Mouse (Mus musculus) heart, postnatal 36 days (tissue): ENCODE measurements at regions not wholly inside any gene's neighbourhood (a gene's known extent, or its start where the extent isn't known, plus 50 kb on each side); places are given as distances from the start of the nearest gene placed in this dataset.
A peak's percentile ranks its signal among the peaks of the same experiment; 100 is the strongest.

Experiments used
- DNase-seq, 2 experiments: peaks; one replicate each; pipeline ENCODE4 v3.0.0; 2021 to 2022
- intact Hi-C: fragments of 180-260 bp; cut with DNase I; formaldehyde crosslinking; loops from one replicate; pipeline ENCODE4 v1.15.1; 2025

DNA sequence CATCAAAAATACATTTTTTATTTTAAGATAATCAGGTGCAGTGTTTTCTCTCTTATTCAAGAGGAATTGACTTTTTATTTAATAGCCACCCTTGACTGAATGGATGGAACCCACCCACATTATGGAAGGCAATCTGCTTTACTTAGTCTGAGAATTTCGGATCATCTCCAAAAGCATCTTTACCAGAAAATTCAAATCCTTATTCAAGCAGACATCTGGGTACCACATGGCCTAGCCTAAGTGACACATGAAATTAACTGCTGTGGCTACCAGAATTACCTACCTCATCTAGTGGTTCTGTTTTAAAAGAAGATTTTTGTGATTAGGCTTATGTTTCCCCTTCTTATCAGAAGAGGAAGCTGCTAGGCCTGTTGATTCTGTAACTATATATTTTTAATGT is 178.9 kb upstream of the Tars start:
- no peak for DNase-seq
- intact Hi-C loops = no loop called here

DNA sequence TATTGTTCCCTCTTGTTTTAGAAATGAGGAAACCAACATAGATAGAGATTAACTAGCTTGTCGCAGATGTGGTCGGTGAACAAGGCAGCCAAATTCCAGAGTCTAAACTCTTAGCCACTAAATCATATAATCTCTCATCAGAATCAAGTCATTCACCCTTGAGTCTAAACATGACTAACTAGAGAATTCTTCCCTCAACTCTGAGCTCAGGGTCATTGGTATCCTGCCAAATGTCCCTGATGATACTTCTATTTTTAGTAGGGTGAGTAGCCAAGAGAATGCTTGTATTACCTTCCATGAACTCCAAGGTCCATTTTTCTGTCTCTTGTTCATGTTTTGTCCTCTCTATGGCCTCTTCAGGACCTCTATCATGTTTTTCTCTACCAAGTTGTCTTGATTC is 174.9 kb upstream of the Tars start:
- no peak for DNase-seq
- intact Hi-C loops = no loop called here

GRCm38 (mm10) chr15:11573496-11573895 is 174.0 kb upstream of the Tars start:
- no peak for DNase-seq
- intact Hi-C loops = no loop called here

- no peak for DNase-seq
- intact Hi-C loops = no loop called here
Measured at GRCm38 (mm10) chr15:11572063-11572462, 172.6 kb upstream of the Tars start.

- intact Hi-C loops = no loop called here
- no peak for DNase-seq
Measured at GRCm38 (mm10) chr15:11565503-11566031, 166.1 kb upstream of the Tars start.

DNA sequence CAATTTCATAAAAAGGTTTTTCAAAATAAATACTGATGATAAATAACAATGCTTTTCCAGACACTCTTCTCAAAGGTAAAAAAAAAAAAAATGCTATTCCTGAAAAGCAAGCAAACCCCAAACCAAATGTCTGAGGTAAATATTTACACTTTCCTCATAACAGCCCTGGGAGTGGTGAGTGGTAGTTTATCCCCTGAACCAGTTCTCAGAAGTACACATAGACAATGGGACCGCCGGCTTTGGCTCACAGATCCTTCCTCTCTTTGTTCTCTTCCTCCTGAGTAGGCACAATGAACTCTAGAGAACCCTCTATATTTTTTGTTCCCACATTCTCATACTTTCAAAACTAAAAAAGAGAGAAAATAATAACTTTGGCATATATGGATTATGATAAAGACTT is 153.1 kb upstream of the Tars start:
- intact Hi-C loops = no loop called here

GRCm38 (mm10) chr15:11552110-11552509 is 152.6 kb upstream of the Tars start:
- intact Hi-C loops = no loop called here
- no peak for DNase-seq

More for the DNA sequence above, 153.1 kb upstream of the Tars start:
- DNase-seq = no peak

DNA sequence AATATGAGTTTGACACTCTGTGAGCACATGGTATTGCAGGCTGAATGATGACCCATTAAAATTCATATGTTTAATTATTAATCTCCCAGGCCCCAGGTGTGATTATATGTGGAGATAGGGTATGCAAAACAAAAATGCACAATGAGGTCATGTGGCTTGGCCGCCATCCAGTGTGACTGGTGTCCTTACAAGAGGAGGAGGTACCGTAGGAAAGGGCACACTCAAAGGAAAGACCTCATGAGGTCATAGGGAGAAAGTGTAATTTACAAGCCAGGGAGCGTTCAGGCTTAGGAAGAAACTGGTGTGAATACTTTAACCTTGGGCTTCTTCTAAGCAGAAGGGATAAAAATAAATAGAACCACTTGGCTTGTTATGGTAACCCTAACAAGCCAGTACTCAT is 140.0 kb upstream of the Tars start:
- intact Hi-C loops = no loop called here
- no peak for DNase-seq

DNA sequence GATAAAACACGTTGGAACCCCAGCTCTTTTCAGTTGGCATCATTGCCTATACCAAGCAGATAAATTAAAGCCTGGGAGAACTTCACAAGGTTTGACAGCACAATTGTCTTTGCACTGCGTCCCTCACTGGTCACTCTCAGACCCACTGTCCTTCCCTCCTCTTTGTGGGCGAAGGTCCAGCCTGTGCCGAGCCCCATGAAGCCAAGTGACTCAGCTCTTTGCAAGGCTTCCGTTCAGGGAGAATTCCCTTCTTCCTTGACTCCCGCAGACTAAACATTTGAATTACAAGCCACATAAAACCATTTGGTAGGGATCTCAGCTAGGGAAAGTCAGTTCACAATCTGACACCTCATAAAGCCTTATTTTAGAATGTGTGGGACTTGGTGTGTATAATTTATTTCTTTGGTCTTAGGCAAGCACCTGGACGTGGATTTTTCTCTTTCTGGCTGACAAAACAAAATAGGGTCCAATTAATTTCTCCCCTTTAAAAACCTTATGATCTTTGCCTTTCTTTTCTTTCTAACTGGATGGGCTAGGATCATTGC is 136.7 kb upstream of the Tars start:
- peak in 1 of 2 experiments; percentile 8 for DNase-seq
- intact Hi-C loops = no loop called here

- no peak for DNase-seq
- intact Hi-C loops = no loop called here
Measured at GRCm38 (mm10) chr15:11534404-11535251, 135.2 kb upstream of the Tars start.

DNA sequence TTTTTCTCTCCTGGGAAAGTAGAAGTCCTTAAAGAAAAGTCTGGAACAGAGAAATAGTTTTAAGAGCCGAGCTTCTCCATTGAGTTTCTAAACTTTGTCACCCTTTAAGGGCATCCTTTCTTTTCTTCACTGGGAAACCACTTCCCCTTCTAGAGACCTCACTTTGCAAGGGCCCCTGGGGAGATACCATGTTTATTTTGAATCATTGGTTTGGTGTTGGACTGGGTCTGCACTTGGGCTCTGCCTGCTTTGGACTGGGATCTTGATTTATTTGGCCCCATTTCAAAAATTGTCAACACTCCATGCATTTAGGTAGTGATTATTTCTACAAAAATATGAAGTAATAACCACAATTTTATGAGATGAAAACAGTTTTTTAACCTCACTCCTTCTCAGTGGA is 134.2 kb upstream of the Tars start:
- intact Hi-C loops = no loop called here
- no peak for DNase-seq

- DNase-seq = peak in 1 of 2 experiments; percentile 6
- intact Hi-C loops = no loop called here
Measured at GRCm38 (mm10) chr15:11533002-11533610, 133.6 kb upstream of the Tars start.

DNA sequence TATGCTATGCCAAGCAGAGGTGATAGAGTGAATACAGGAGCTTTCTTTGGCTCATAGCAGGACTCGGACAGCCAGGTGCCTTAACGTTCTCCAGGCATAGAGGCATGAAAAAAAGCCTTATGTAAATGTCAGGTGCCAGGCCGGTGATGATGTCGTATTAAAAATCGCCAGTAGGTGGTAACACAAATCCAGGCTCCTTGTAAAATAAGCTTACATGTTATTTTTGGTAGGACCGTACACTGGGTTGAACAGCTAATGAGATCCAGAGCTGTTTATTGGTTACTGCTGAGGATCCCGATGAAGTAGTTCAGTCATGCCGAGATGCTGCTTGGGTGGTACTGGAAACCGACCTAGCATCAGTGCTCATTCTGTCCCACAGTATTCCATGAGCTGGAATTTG is 133.1 kb upstream of the Tars start:
- intact Hi-C loops = no loop called here
- DNase-seq = no peak

DNA sequence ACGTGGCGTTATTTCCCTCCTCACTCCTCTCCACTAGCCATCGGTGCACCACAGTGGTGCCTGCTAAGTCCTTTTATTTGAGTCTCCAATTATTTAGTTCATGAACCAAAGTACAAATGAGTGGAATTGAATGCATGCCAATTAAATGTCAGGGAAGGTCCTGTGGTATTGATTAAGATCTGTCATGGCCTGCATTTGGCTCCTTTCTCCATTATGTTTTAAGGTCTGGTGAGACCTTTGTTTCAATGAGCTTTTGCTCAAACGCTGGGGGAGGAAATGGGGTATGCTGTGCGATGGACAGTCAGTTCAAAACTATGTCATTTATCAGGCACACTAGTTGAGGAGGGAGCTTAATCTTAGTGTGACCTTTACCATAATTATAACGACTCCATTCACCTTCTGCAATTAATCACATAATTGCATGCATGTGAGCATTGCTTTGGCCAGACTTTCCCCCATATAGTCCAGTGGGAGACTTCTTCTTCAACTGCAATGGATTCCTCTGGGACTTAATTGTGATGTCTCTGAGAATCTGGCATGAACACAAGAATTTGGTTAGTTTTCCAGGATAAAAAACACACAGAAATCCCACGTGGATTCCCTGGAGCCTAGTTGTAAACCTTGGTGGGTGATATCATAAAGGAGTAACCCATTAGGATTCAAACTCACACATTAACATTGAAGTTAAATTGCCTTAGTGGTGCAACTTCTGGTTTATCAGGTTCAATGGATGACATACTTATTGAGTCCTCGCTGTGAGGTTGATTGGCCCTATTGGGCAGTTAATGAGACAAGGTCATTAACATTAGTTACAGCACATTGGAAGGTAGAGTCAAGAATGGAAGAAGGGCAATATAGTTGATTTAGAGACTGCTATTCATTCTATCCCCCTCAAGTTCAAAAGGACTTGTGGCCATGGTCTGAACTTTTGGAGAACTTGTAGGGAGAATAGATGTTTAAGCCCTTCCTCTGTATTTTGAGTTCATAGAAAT is 130.7 kb upstream of the Tars start:
- no peak for DNase-seq
- intact Hi-C loops = no loop called here

- no peak for DNase-seq
- intact Hi-C loops = no loop called here
Measured at GRCm38 (mm10) chr15:11524337-11525106, 125.1 kb upstream of the Tars start.

DNA sequence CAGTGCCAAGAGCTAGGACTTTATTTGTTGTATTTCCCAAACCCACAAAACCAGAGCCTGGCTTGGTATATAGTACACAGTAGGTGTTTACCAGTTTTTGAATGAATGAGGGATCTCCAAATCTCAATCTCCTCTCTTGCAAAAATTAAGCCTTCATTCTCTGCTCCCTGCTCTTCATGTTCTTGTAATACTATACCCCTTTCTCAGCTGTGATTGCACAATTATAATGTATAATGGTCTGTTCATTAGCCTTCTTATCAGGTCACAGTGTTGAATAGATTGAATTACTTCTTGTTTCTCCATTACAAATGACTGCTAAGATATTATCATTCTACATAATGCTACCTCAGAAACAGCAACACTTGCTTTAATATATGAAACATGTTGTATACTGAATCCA is 119.1 kb upstream of the Tars start:
- intact Hi-C loops = no loop called here
- DNase-seq = no peak

DNA sequence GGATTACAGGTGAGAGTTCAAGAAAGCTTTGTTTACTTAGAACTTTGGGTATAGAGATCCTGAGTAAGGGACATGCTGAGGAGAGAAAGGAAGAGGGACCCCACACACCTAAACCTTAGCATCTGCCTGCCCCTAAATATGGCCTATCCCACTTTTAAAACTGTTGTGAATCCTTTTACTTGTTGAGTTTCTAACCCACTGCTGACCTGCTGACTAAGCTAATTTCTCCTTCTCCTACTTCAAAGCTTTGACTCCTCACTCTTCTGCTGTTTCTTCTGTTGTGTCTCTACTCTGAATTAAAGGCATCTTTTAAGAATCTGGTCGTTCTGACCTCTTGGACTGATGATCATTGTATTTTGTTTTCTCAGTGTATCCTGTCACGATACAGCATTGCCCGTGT is 118.4 kb upstream of the Tars start:
- DNase-seq = no peak
- intact Hi-C loops = no loop called here

DNA sequence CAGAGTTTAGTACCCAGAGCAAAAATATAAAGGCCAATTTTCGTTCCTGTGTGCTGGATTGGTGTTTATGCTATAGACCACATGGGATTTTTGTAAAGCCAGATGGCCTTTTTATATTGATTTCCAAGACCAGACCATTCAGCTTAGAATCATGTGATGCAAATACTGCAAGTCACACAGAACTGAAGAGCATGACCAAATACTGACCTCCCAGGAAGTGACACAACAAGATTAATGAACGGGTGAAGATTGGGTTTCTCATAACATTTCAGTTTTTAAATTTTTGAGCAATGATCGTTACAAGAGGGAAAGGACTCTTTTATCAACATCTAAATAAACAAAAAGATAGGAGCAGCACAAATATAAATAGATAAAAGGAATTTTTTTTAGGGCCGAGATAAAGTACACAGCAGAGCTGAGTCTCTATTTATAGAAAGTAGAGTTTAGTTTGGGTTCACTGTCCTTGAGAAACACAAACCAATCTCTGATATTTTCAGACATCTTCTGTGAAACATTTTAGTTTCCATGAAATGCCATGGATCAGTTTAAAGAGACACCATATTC is 105.7 kb upstream of the Tars start:
- no peak for DNase-seq
- intact Hi-C loops = no loop called here

GRCm38 (mm10) chr15:11496436-11496835 is 97.0 kb upstream of the Tars start:
- DNase-seq = no peak
- intact Hi-C loops = no loop called here

- no peak for DNase-seq
- intact Hi-C loops = no loop called here
Measured at GRCm38 (mm10) chr15:11489116-11489515, 89.7 kb upstream of the Tars start.
